Mouse (Mus musculus): ENCODE data around the gene Cdca3.
A peak's percentile ranks its signal among the peaks of the same experiment; 100 is the strongest.
"Not testable (repeated sequence)": the region's sequence is repeated elsewhere in the genome, so short reads cannot be mapped to it uniquely, and the experiment has no call there.

Gene Cdca3

GRCm38 (mm10) chr6:124809052-124809774, 20.1 kb upstream of the Cdca3 start:
- peak; percentile 89 for DNase-seq

GRCm38 (mm10) chr6:124809775-124810538, 19.4 kb upstream of the Cdca3 start:
- peak in 1 of 2 experiments; percentile 44 for DNase-seq

GRCm38 (mm10) chr6:124810566-124811402, 18.6 kb upstream of the Cdca3 start:
- not testable (repeated sequence) for DNase-seq

- DNase-seq: no peak
Observed at GRCm38 (mm10) chr6:124811403-124811665, 18.0 kb upstream of the Cdca3 start.

GRCm38 (mm10) chr6:124811701-124812560, 17.4 kb upstream of the Cdca3 start:
- no peak for DNase-seq

GRCm38 (mm10) chr6:124812848-124813247, 16.5 kb upstream of the Cdca3 start:
- DNase-seq: no peak

GRCm38 (mm10) chr6:124813496-124813895, 15.9 kb upstream of the Cdca3 start:
- peak; percentile 81 to 85 for DNase-seq

GRCm38 (mm10) chr6:124813933-124814332, 15.4 kb upstream of the Cdca3 start, which contains the start of gene Tpi1:
TSS of gene Tpi1 (minus strand) at chr6:124814296.
- DNase-seq: peak; percentile 94

GRCm38 (mm10) chr6:124814448-124814847, 14.9 kb upstream of the Cdca3 start:
- peak in 1 of 2 experiments; percentile 85 for DNase-seq

GRCm38 (mm10) chr6:124814858-124815774, 14.2 kb upstream of the Cdca3 start:
- peak; percentile 31 to 37 for DNase-seq

GRCm38 (mm10) chr6:124816611-124817010, 12.7 kb upstream of the Cdca3 start:
- DNase-seq: no peak

- DNase-seq: no peak
Observed at GRCm38 (mm10) chr6:124817125-124817524, 12.2 kb upstream of the Cdca3 start.

- no peak for DNase-seq
Observed at GRCm38 (mm10) chr6:124817563-124817962, 11.8 kb upstream of the Cdca3 start.

GRCm38 (mm10) chr6:124817971-124818370, 11.4 kb upstream of the Cdca3 start:
- DNase-seq: no peak

- no peak for DNase-seq
Observed at GRCm38 (mm10) chr6:124820891-124821290, 8.5 kb upstream of the Cdca3 start.

- DNase-seq: no peak
Observed at GRCm38 (mm10) chr6:124822049-124822448, 7.3 kb upstream of the Cdca3 start.

- peak; percentile 39 to 48 for DNase-seq
Observed at GRCm38 (mm10) chr6:124828101-124828592, 1.2 kb upstream of the Cdca3 start.

- DNase-seq: peak; percentile 92 to 93
Observed at GRCm38 (mm10) chr6:124829799-124830700, 703 bp downstream of the Cdca3 start.

- DNase-seq: not testable (repeated sequence)
Observed at GRCm38 (mm10) chr6:124831199-124831598, 1.9 kb downstream of the Cdca3 start.

- no peak for DNase-seq
Observed at GRCm38 (mm10) chr6:124831649-124832048, 2.3 kb downstream of the Cdca3 start.

All from cerebellum, postnatal 14 days (tissue).